Mouse (Mus musculus): ENCODE results near the gene Immp2l. TPM values are rescaled to one million over a fixed set of nuclear protein-coding genes. Genes with fewer than 3 reads are reported as not detected.

Gene Immp2l
- polyA plus RNA-seq, 1 experiment from 2014 or later: 7.0 TPM

- WGBS: 74% methylated on average over 12 of the region's 12 CpGs
- no peaks in the 10 kb centered on the region for H3K4me1 ChIP-seq (ENCODE audit: insufficient read depth, low read length)
- no peak for ATAC-seq (ENCODE audit: low FRiP score, low TSS enrichment)
Measured at GRCm38 (mm10) chr12:41044493-41045132, 20.7 kb downstream of the Immp2l start.

GRCm38 (mm10) chr12:41047085-41047766 lies 23.3 kb downstream of the Immp2l start:
- no peaks in the 10 kb centered on the region for H3K36me3 ChIP-seq (ENCODE audit: insufficient read depth, low read length)
- H3K4me2 ChIP-seq (replicated peaks; ENCODE audit: low read depth, low read length): no peak overlapping the region
- no peaks in the 10 kb centered on the region for H3K27me3 ChIP-seq (ENCODE audit: insufficient read depth, low read length)
- no peak overlapping the region for H3K4me3 ChIP-seq (ENCODE audit: low read length)
- H3K27ac ChIP-seq (ENCODE audit: low read length): no peak overlapping the region
- no peaks in the 10 kb centered on the region for H3K9me3 ChIP-seq (ENCODE audit: low read length)
- WGBS: 84% methylated on average over 12 of the region's 12 CpGs
- ATAC-seq (ENCODE audit: low FRiP score, low TSS enrichment): no peak
- no peaks in the 10 kb centered on the region for H3K4me1 ChIP-seq (ENCODE audit: insufficient read depth, low read length)
- H3K9ac ChIP-seq (replicated peaks; ENCODE audit: low read length): no peak overlapping the region

More at GRCm38 (mm10) chr12:41044493-41045132, 20.7 kb downstream of the Immp2l start:
- H3K4me2 ChIP-seq (replicated peaks; ENCODE audit: low read depth, low read length): no peak overlapping the region
- no peak overlapping the region for H3K4me3 ChIP-seq (ENCODE audit: low read length)
- H3K27me3 ChIP-seq (ENCODE audit: insufficient read depth, low read length): no peaks in the 10 kb centered on the region
- H3K9me3 ChIP-seq (ENCODE audit: low read length): no peaks in the 10 kb centered on the region
- H3K9ac ChIP-seq (replicated peaks; ENCODE audit: low read length): no peak overlapping the region
- H3K36me3 ChIP-seq (ENCODE audit: insufficient read depth, low read length): no peaks in the 10 kb centered on the region
- no peak overlapping the region for H3K27ac ChIP-seq (ENCODE audit: low read length)

- 71% methylated on average over 5 of the region's 5 CpGs for WGBS
- Histone ChIP-seq H3K9me3 (ENCODE audit: low read length) (no peaks in the 10 kb centered on the region), H3K4me2 (replicated peaks; ENCODE audit: low read depth, low read length) (no peak overlapping the region), H3K9ac (replicated peaks; ENCODE audit: low read length) (no peak overlapping the region), H3K36me3 (ENCODE audit: insufficient read depth, low read length) (no peaks in the 10 kb centered on the region), H3K4me3 (ENCODE audit: low read length) (no peak overlapping the region), H3K4me1 (ENCODE audit: insufficient read depth, low read length) (no peaks in the 10 kb centered on the region), H3K27ac (ENCODE audit: low read length) (no peak overlapping the region), H3K27me3 (ENCODE audit: insufficient read depth, low read length) (no peaks in the 10 kb centered on the region)
- ATAC-seq (ENCODE audit: low FRiP score, low TSS enrichment): no peak
Measured at GRCm38 (mm10) chr12:41050945-41051344, 27.1 kb downstream of the Immp2l start.

GRCm38 (mm10) chr12:41052897-41053296 lies 29.0 kb downstream of the Immp2l start:
- ATAC-seq (ENCODE audit: low FRiP score, low TSS enrichment): no peak
- Histone ChIP-seq H3K9me3 (ENCODE audit: low read length) (no peaks in the 10 kb centered on the region), H3K27me3 (ENCODE audit: insufficient read depth, low read length) (no peaks in the 10 kb centered on the region), H3K9ac (replicated peaks; ENCODE audit: low read length) (no peak overlapping the region), H3K4me3 (ENCODE audit: low read length) (no peak overlapping the region), H3K27ac (ENCODE audit: low read length) (no peak overlapping the region), H3K4me1 (ENCODE audit: insufficient read depth, low read length) (no peaks in the 10 kb centered on the region), H3K36me3 (ENCODE audit: insufficient read depth, low read length) (no peaks in the 10 kb centered on the region), H3K4me2 (replicated peaks; ENCODE audit: low read depth, low read length) (no peak overlapping the region)
- WGBS: 68% methylated on average over 3 of the region's 3 CpGs

- no peak overlapping the region for H3K27ac ChIP-seq (ENCODE audit: low read length)
- H3K4me1 ChIP-seq (ENCODE audit: insufficient read depth, low read length): no peaks in the 10 kb centered on the region
- H3K4me3 ChIP-seq (ENCODE audit: low read length): no peak overlapping the region
- no peak overlapping the region for H3K4me2 ChIP-seq (replicated peaks; ENCODE audit: low read depth, low read length)
- no peaks in the 10 kb centered on the region for H3K36me3 ChIP-seq (ENCODE audit: insufficient read depth, low read length)
- no peaks in the 10 kb centered on the region for H3K9me3 ChIP-seq (ENCODE audit: low read length)
- no peak overlapping the region for H3K9ac ChIP-seq (replicated peaks; ENCODE audit: low read length)
- H3K27me3 ChIP-seq (ENCODE audit: insufficient read depth, low read length): no peaks in the 10 kb centered on the region
- WGBS: 86% methylated on average over 11 of the region's 11 CpGs
- no peak for ATAC-seq (ENCODE audit: low FRiP score, low TSS enrichment)
Measured at GRCm38 (mm10) chr12:41054006-41054791, 30.3 kb downstream of the Immp2l start.

GRCm38 (mm10) chr12:41055941-41056340 lies 32.1 kb downstream of the Immp2l start:
- H3K27me3 ChIP-seq (ENCODE audit: insufficient read depth, low read length): no peaks in the 10 kb centered on the region
- H3K36me3 ChIP-seq (ENCODE audit: insufficient read depth, low read length): no peaks in the 10 kb centered on the region
- no peak overlapping the region for H3K27ac ChIP-seq (ENCODE audit: low read length)
- H3K4me1 ChIP-seq (ENCODE audit: insufficient read depth, low read length): no peaks in the 10 kb centered on the region
- no peak overlapping the region for H3K4me2 ChIP-seq (replicated peaks; ENCODE audit: low read depth, low read length)
- no peak overlapping the region for H3K9ac ChIP-seq (replicated peaks; ENCODE audit: low read length)
- H3K9me3 ChIP-seq (ENCODE audit: low read length): no peaks in the 10 kb centered on the region
- H3K4me3 ChIP-seq (ENCODE audit: low read length): no peak overlapping the region
- ATAC-seq (ENCODE audit: low FRiP score, low TSS enrichment): no peak

- WGBS: 90% methylated on average over 3 of the region's 3 CpGs
- ATAC-seq (ENCODE audit: low FRiP score, low TSS enrichment): no peak
- no peak overlapping the region for H3K4me3 ChIP-seq (ENCODE audit: low read length)
Measured at GRCm38 (mm10) chr12:41063281-41063680, 39.4 kb downstream of the Immp2l start.

GRCm38 (mm10) chr12:41081843-41082242 lies 58.0 kb downstream of the Immp2l start:
- Histone ChIP-seq H3K27ac (ENCODE audit: low read length) (no peak overlapping the region), H3K36me3 (ENCODE audit: insufficient read depth, low read length) (no peaks in the 10 kb centered on the region), H3K4me1 (ENCODE audit: insufficient read depth, low read length) (0 out of 2 replicates have a peak, but pooled peaks cover 2% of the 10 kb centered on the region), H3K9ac (replicated peaks; ENCODE audit: low read length) (no peak overlapping the region), H3K9me3 (ENCODE audit: low read length) (no peaks in the 10 kb centered on the region), H3K4me3 (ENCODE audit: low read length) (no peak overlapping the region), H3K4me2 (replicated peaks; ENCODE audit: low read depth, low read length) (no peak overlapping the region), H3K27me3 (ENCODE audit: insufficient read depth, low read length) (no peaks in the 10 kb centered on the region)
- WGBS: 77% methylated on average over 1 of the region's 1 CpGs
- ATAC-seq (ENCODE audit: low FRiP score, low TSS enrichment): no peak

More at GRCm38 (mm10) chr12:41063281-41063680, 39.4 kb downstream of the Immp2l start:
- Histone ChIP-seq H3K9ac (replicated peaks; ENCODE audit: low read length) (no peak overlapping the region), H3K36me3 (ENCODE audit: insufficient read depth, low read length) (no peaks in the 10 kb centered on the region), H3K27me3 (ENCODE audit: insufficient read depth, low read length) (no peaks in the 10 kb centered on the region), H3K4me1 (ENCODE audit: insufficient read depth, low read length) (no peaks in the 10 kb centered on the region), H3K27ac (ENCODE audit: low read length) (no peak overlapping the region), H3K4me2 (replicated peaks; ENCODE audit: low read depth, low read length) (no peak overlapping the region), H3K9me3 (ENCODE audit: low read length) (no peaks in the 10 kb centered on the region)

- Histone ChIP-seq H3K4me2 (replicated peaks; ENCODE audit: low read depth, low read length) (no peak overlapping the region), H3K9ac (replicated peaks; ENCODE audit: low read length) (no peak overlapping the region), H3K36me3 (ENCODE audit: insufficient read depth, low read length) (no peaks in the 10 kb centered on the region), H3K27me3 (ENCODE audit: insufficient read depth, low read length) (no peaks in the 10 kb centered on the region), H3K4me3 (ENCODE audit: low read length) (no peak overlapping the region), H3K9me3 (ENCODE audit: low read length) (no peaks in the 10 kb centered on the region), H3K27ac (ENCODE audit: low read length) (no peak overlapping the region), H3K4me1 (ENCODE audit: insufficient read depth, low read length) (0 out of 2 replicates have a peak, but pooled peaks cover 2% of the 10 kb centered on the region)
- WGBS: 80% methylated on average over 2 of the region's 2 CpGs
- ATAC-seq (ENCODE audit: low FRiP score, low TSS enrichment): no peak
Measured at GRCm38 (mm10) chr12:41084370-41085089, 60.6 kb downstream of the Immp2l start.
